Mouse (Mus musculus): ENCODE measurements around the gene Nat8f5.
"Not testable (repeated sequence)": the region's sequence is repeated elsewhere in the genome, so short reads cannot be mapped to it uniquely, and the experiment has no call there.

Gene Nat8f5

GRCm38 (mm10) chr6:85820837-85821236 lies at the start of gene Nat8f5, which contains the start of gene Nat8f6:
Gene Nat8f5 (minus strand): TSS chr6:85820972.
Gene Nat8f6 (minus strand): TSS chr6:85820954.
- no peak for DNase-seq (ENCODE audit: low spot score)

GRCm38 (mm10) chr6:85869006-85869405 lies 48.2 kb upstream of the Nat8f5 start, which contains the start of gene Nat8f2:
Gene Nat8f2 (minus strand): TSS chr6:85869158.
- not testable (repeated sequence) for DNase-seq (ENCODE audit: low spot score)

GRCm38 (mm10) chr6:85867726-85868690 lies 47.2 kb upstream of the Nat8f5 start:
- DNase-seq (ENCODE audit: low spot score), result no peak

- not testable (repeated sequence) for DNase-seq (ENCODE audit: low spot score)
Observed at GRCm38 (mm10) chr6:85866995-85867394, 46.2 kb upstream of the Nat8f5 start.

GRCm38 (mm10) chr6:85866166-85866565 lies 45.4 kb upstream of the Nat8f5 start:
- DNase-seq (ENCODE audit: low spot score), result not testable (repeated sequence)

GRCm38 (mm10) chr6:85864900-85865639 lies 44.3 kb upstream of the Nat8f5 start:
- peak; percentile 36 for DNase-seq (ENCODE audit: low spot score)

- no peak for DNase-seq (ENCODE audit: low spot score)
Observed at GRCm38 (mm10) chr6:85863840-85864239, 43.1 kb upstream of the Nat8f5 start.

- no peak for DNase-seq (ENCODE audit: low spot score)
Observed at GRCm38 (mm10) chr6:85863136-85863535, 42.4 kb upstream of the Nat8f5 start.

- DNase-seq (ENCODE audit: low spot score), result no peak
Observed at GRCm38 (mm10) chr6:85862565-85862964, 41.8 kb upstream of the Nat8f5 start.

- DNase-seq (ENCODE audit: low spot score), result no peak
Observed at GRCm38 (mm10) chr6:85861247-85861646, 40.5 kb upstream of the Nat8f5 start.

- peak; percentile 85 for DNase-seq (ENCODE audit: low spot score)
Observed at GRCm38 (mm10) chr6:85856194-85856678, 35.5 kb upstream of the Nat8f5 start.

- DNase-seq (ENCODE audit: low spot score), result no peak
Observed at GRCm38 (mm10) chr6:85853481-85853880, 32.7 kb upstream of the Nat8f5 start.

- DNase-seq (ENCODE audit: low spot score), result no peak
Observed at GRCm38 (mm10) chr6:85851062-85851773, 30.4 kb upstream of the Nat8f5 start.

GRCm38 (mm10) chr6:85849240-85849639 lies 28.5 kb upstream of the Nat8f5 start:
- no peak for DNase-seq (ENCODE audit: low spot score)

GRCm38 (mm10) chr6:85848140-85848539 lies 27.4 kb upstream of the Nat8f5 start:
- no peak for DNase-seq (ENCODE audit: low spot score)

GRCm38 (mm10) chr6:85846921-85847320 lies 26.1 kb upstream of the Nat8f5 start:
- DNase-seq (ENCODE audit: low spot score), result no peak

- not testable (repeated sequence) for DNase-seq (ENCODE audit: low spot score)
Observed at GRCm38 (mm10) chr6:85843677-85844458, 23.1 kb upstream of the Nat8f5 start.

- peak; percentile 29 for DNase-seq (ENCODE audit: low spot score)
Observed at GRCm38 (mm10) chr6:85839982-85840381, 19.2 kb upstream of the Nat8f5 start.

GRCm38 (mm10) chr6:85838674-85839073 lies 17.9 kb upstream of the Nat8f5 start:
- DNase-seq (ENCODE audit: low spot score), result no peak

- DNase-seq (ENCODE audit: low spot score), result peak; percentile 44
Observed at GRCm38 (mm10) chr6:85837307-85837706, 16.5 kb upstream of the Nat8f5 start.

- DNase-seq (ENCODE audit: low spot score), result peak; percentile 62
Observed at GRCm38 (mm10) chr6:85836827-85837226, 16.1 kb upstream of the Nat8f5 start.
